Mouse (Mus musculus) neural tube, embryonic 11.5 days (tissue): ENCODE data around the gene Mmachc. TPM values are rescaled to one million over a fixed set of nuclear protein-coding genes. Genes with fewer than 3 reads are reported as not detected.
A peak's percentile ranks its signal among the peaks of the same experiment; 100 is the strongest.

Experiments used
- ATAC-seq: fragments of 200-750 bp; cut with Nextera tagmentation; 2 replicates; pipeline ENCODE4 v1.8.0; 2017; ENCODE audit warnings: moderate number of reproducible peaks, mild to moderate bottlenecking, moderate TSS enrichment, moderate library complexity; ENCODE audit not compliant: insufficient read depth, low FRiP score, low TSS enrichment
- DNase-seq: peaks from one replicate; pipeline ENCODE4 v3.0.0-alpha.2; 2015; ENCODE audit warnings: low spot score
- H3K27ac ChIP-seq: fragments of 300-500 bp; sonication (generic); 2 replicates; pipeline ENCODE4 v1.5.1; 2014; ENCODE audit warnings: low read depth, mild to moderate bottlenecking, low read length
- H3K27me3 ChIP-seq: fragments of 300-500 bp; sonication (generic); 2 replicates; pipeline ENCODE4 v1.6.1; 2014; ENCODE audit warnings: mild to moderate bottlenecking, low read length, mixed read lengths; ENCODE audit not compliant: control insufficient read depth, insufficient read depth
- H3K36me3 ChIP-seq: fragments of 300-500 bp; sonication (generic); 2 replicates; pipeline ENCODE4 v1.6.1; 2014; ENCODE audit warnings: mild to moderate bottlenecking, low read length, moderate library complexity, mixed read lengths; ENCODE audit not compliant: control insufficient read depth, insufficient read depth
- H3K4me1 ChIP-seq: fragments of 300-500 bp; sonication (generic); 2 replicates; pipeline ENCODE4 v1.6.1; 2014; ENCODE audit warnings: low read length, mixed read lengths; ENCODE audit not compliant: control insufficient read depth, insufficient read depth
- H3K4me2 ChIP-seq: fragments of 300-500 bp; sonication (generic); 2 replicates; pipeline ENCODE4 v1.6.1; 2014; ENCODE audit warnings: low read depth, mild to moderate bottlenecking, moderate library complexity
- H3K4me3 ChIP-seq: fragments of 300-500 bp; sonication (generic); 2 replicates; pipeline ENCODE4 v1.5.1; 2014; ENCODE audit warnings: low read depth, low read length
- H3K9ac ChIP-seq: fragments of 300-500 bp; sonication (generic); 2 replicates; pipeline ENCODE4 v1.6.1; 2014; ENCODE audit warnings: mild to moderate bottlenecking, low read length
- H3K9me3 ChIP-seq: fragments of 300-500 bp; sonication (generic); 2 replicates; pipeline ENCODE4 v1.6.1; 2016; ENCODE audit warnings: low read length; ENCODE audit not compliant: control insufficient read depth
- WGBS: fragments of 180-500 bp; shearing (Covaris S2); extraction: QIAGEN DNeasy Blood & Tissue Kit; methylation state at CpG from one replicate; pipeline ENCODE4 v1.1.7; 2014; 5-methylcytosine and 5-hydroxymethylcytosine counted together
- polyA plus RNA-seq: library from polyadenylated mRNA; unstranded; fragments of >200 nt; fragmentation: Nextera tagmentation; extraction: Ambion mirVana; gene quantifications from 2 replicates; pipeline ENCODE4 v1.2.1, GENCODE M21; 2014

Gene Mmachc
- polyA plus RNA-seq, result 17.6 and 25.1 TPM in 2 replicates

DNA sequence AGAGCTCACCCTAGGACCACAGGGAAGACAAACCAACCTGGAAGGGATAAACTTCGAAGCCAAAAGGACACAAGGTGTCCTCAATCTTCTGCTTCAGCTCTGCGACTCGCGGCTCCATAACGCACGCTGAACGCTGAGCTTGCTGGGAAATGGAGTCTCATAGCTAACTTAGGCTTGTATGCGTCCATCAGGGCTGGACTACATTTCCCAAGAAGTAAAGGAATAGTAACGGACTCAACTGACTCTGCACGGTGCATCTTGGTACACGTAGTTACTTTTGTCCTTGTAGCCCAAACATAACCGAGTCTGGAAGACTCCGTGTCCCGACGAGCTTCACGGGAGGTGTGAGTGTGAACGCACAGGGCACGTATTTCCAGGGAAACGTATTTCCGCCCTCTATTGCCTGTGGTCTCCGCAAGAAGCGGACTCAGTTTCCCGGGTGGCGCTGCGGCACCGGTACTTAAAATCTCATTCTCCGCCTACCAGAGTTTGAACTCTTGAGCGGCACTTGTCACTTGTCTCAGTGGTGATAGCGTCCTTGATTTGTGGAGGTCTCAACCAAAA is at the start of gene Mmachc, which contains the start of gene Ccdc163:
TSS of gene Mmachc (minus strand) at position 206 of the 564 bp plus-strand sequence.
TSS of gene Ccdc163 (plus strand) at position 309 of the 564 bp plus-strand sequence.
- Histone ChIP-seq H3K36me3 (peaks cover 2% of the 10 kb centered on the region; the same call in 1 of the 2 replicates), H3K27ac (no peak within 1 kb of the TSS), H3K9me3 (no peaks in the 10 kb centered on the region), H3K4me3 (peak within 1 kb of the TSS; percentile 39), H3K9ac (peak within 1 kb of the TSS; percentile 62), H3K4me2 (peak within 1 kb of the TSS; percentile 72), H3K27me3 (no peaks in the 10 kb centered on the region), H3K4me1 (peaks cover 3% of the 10 kb centered on the region)
- DNase-seq (peak; percentile 91), ATAC-seq (peak; percentile 98)
- under 1% methylated on average over 29 of the region's 29 CpGs for WGBS

DNA sequence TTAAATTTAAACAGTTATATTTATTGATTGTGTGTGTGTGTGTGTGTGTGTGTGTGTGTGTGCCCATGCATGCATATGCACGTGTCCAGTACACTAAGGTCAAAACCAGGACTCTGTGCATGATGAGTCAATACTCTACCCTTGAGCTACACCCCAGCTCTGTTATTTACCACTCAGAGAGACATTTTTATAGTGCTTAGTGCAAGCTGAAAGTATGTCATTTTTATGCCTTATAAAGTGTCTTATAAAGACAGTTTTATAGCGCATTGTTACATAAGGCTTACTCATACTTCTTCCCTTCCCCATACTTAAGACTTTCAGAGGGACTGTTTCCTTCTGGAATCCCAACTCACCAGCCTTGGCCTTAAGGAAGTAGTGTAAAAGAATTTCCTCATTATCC is 41.5 kb upstream of the Mmachc start:
- DNase-seq, result no peak
- WGBS, result 94% methylated on average over 2 of the region's 2 CpGs
- no peak for ATAC-seq
- Histone ChIP-seq H3K4me2 (no peak overlapping the region), H3K27ac (no peak overlapping the region), H3K4me3 (no peak overlapping the region), H3K4me1 (no peaks in the 10 kb centered on the region), H3K36me3 (no peaks in the 10 kb centered on the region), H3K9ac (no peak overlapping the region), H3K27me3 (no peaks in the 10 kb centered on the region), H3K9me3 (no peaks in the 10 kb centered on the region)

GRCm38 (mm10) chr4:116738972-116739751 is 31.0 kb upstream of the Mmachc start:
- Histone ChIP-seq H3K4me2 (no peak overlapping the region), H3K27me3 (no peaks in the 10 kb centered on the region), H3K36me3 (no peaks in the 10 kb centered on the region), H3K4me3 (no peak overlapping the region), H3K27ac (no peak overlapping the region), H3K9me3 (no peaks in the 10 kb centered on the region), H3K4me1 (no peaks in the 10 kb centered on the region), H3K9ac (no peak overlapping the region)
- 86% methylated on average over 9 of the region's 9 CpGs for WGBS
- no peak for DNase-seq
- no peak for ATAC-seq

- Histone ChIP-seq H3K4me3 (no peak overlapping the region), H3K27ac (no peak overlapping the region), H3K36me3 (no peaks in the 10 kb centered on the region), H3K4me2 (no peak overlapping the region), H3K9me3 (no peaks in the 10 kb centered on the region), H3K27me3 (no peaks in the 10 kb centered on the region), H3K9ac (no peak overlapping the region), H3K4me1 (no peaks in the 10 kb centered on the region)
- DNase-seq (no peak), ATAC-seq (no peak)
- WGBS, result 80% methylated on average over 2 of the region's 2 CpGs
Observed at GRCm38 (mm10) chr4:116734996-116735395, 26.8 kb upstream of the Mmachc start.

GRCm38 (mm10) chr4:116732355-116732754 is 24.1 kb upstream of the Mmachc start:
- H3K4me3 ChIP-seq, result no peak overlapping the region
- DNase-seq (no peak), ATAC-seq (no peak)
- 82% methylated on average over 5 of the region's 5 CpGs for WGBS
- H3K9me3 ChIP-seq, result no peaks in the 10 kb centered on the region
- no peaks in the 10 kb centered on the region for H3K36me3 ChIP-seq
- H3K27me3 ChIP-seq, result no peaks in the 10 kb centered on the region
- H3K27ac ChIP-seq, result no peak overlapping the region
- no peak overlapping the region for H3K9ac ChIP-seq
- H3K4me2 ChIP-seq, result no peak overlapping the region
- no peaks in the 10 kb centered on the region for H3K4me1 ChIP-seq

- no peak overlapping the region for H3K27ac ChIP-seq
- ATAC-seq (no peak), DNase-seq (no peak)
- no peaks in the 10 kb centered on the region for H3K4me1 ChIP-seq
- H3K4me3 ChIP-seq, result no peak overlapping the region
- H3K9me3 ChIP-seq, result no peaks in the 10 kb centered on the region
- no peaks in the 10 kb centered on the region for H3K36me3 ChIP-seq
- H3K9ac ChIP-seq, result no peak overlapping the region
- 88% methylated on average over 9 of the region's 9 CpGs for WGBS
- H3K4me2 ChIP-seq, result no peak overlapping the region
- no peaks in the 10 kb centered on the region for H3K27me3 ChIP-seq
Observed at GRCm38 (mm10) chr4:116731077-116731476, 22.9 kb upstream of the Mmachc start.

GRCm38 (mm10) chr4:116729532-116729931 is 21.3 kb upstream of the Mmachc start:
- Histone ChIP-seq H3K4me1 (no peaks in the 10 kb centered on the region), H3K4me2 (no peak overlapping the region), H3K27me3 (no peaks in the 10 kb centered on the region), H3K9ac (no peak overlapping the region), H3K4me3 (no peak overlapping the region), H3K27ac (no peak overlapping the region), H3K36me3 (no peaks in the 10 kb centered on the region), H3K9me3 (no peaks in the 10 kb centered on the region)
- ATAC-seq (no peak), DNase-seq (no peak)
- 94% methylated on average over 3 of the region's 3 CpGs for WGBS

GRCm38 (mm10) chr4:116727401-116727800 is 19.2 kb upstream of the Mmachc start:
- Histone ChIP-seq H3K9ac (no peak overlapping the region), H3K27ac (no peak overlapping the region), H3K4me1 (no peaks in the 10 kb centered on the region), H3K36me3 (no peaks in the 10 kb centered on the region), H3K9me3 (no peaks in the 10 kb centered on the region), H3K27me3 (no peaks in the 10 kb centered on the region), H3K4me2 (no peak overlapping the region), H3K4me3 (no peak overlapping the region)
- 89% methylated on average over 3 of the region's 3 CpGs for WGBS
- DNase-seq (no peak), ATAC-seq (no peak)

DNA sequence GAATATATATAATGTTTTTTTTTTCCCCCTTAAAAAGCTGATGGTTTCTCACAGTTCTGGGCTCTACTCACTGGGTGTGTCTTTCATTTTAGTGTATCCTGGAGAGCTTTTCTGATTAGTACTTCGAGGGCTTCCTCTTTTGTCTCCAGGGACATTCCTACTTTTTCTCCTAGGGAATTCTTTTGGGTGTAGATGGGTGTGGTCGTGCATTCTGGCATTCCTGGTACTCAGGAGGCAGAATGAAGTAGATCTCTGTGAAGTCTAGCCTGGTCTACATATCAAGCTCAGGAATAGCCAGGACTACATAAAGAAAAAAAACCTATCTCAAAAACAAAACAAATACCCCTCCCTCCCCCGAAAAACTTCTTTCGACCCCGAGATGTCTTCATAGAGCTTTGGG is 17.2 kb upstream of the Mmachc start:
- no peaks in the 10 kb centered on the region for H3K27me3 ChIP-seq
- H3K36me3 ChIP-seq, result no peaks in the 10 kb centered on the region
- WGBS, result 88% methylated on average over 5 of the region's 5 CpGs
- no peaks in the 10 kb centered on the region for H3K9me3 ChIP-seq
- ATAC-seq, result no peak
- no peak overlapping the region for H3K27ac ChIP-seq
- no peak overlapping the region for H3K4me3 ChIP-seq
- no peak overlapping the region for H3K9ac ChIP-seq
- DNase-seq, result no peak
- H3K4me2 ChIP-seq, result no peak overlapping the region
- no peaks in the 10 kb centered on the region for H3K4me1 ChIP-seq
